In the genomic region with DNA sequence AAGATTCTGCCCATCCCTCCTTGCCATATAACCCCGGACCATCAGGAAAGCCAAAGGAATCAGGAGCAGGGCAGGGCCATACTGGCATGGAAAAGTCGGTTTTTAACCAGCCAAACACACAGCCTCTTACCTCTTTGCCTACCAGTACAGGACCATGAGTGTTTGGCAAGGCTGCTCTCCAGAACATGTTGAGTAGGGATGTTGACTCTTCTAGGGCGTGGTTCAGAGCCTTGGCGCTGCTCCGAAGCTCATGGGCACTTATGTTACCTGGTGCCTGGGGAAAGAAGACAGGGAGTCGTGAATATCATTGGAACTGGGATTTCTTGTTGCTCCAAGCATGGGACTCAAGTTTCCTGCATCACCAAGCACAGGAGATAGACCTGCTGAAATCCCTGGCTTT, we compare ENCODE assay signal across 29 mouse cellular contexts. TPM values are rescaled to one million over a fixed set of nuclear protein-coding genes. Genes with fewer than 3 reads are reported as not detected.
"Had no signal": no experiment of that assay in that cellular context is flagged by ENCODE, and none has a peak within 500 bp of the region (broad histone marks: within the 10 kb centered on the region; RNA-seq: fewer than 3 reads in every experiment).

No protein-coding gene starts in this region.

- H3K36me3 ChIP-seq: limb, embryonic 10.5 days; limb, embryonic 13.5 days; liver, embryonic 12.5 days; liver, embryonic 15.5 days; midbrain, embryonic 12.5 days had no signal

- DNase-seq: kidney, adult 18-20 months; kidney, adult 9 months; kidney, postnatal 14 days; kidney, postnatal 4 days; liver; thymus, postnatal 4 days had no signal

- H3K4me2 ChIP-seq: limb, embryonic 13.5 days; liver, embryonic 12.5 days; liver, embryonic 15.5 days; midbrain, embryonic 12.5 days; midbrain, embryonic 15.5 days had no signal

- H3K4me3 ChIP-seq: limb, embryonic 10.5 days; limb, embryonic 13.5 days; liver, embryonic 12.5 days; liver, embryonic 15.5 days; midbrain, embryonic 12.5 days; midbrain, embryonic 15.5 days; myocyte had no signal

- H3K27ac ChIP-seq: limb, embryonic 10.5 days; limb, embryonic 13.5 days; liver, embryonic 12.5 days; liver, embryonic 15.5 days; macrophage; midbrain, embryonic 12.5 days; midbrain, embryonic 15.5 days had no signal

- H3K9ac ChIP-seq: limb, embryonic 13.5 days; liver, embryonic 12.5 days; liver, embryonic 15.5 days; midbrain, embryonic 12.5 days; midbrain, embryonic 15.5 days had no signal

- H3K4me1 ChIP-seq: liver, embryonic 12.5 days; liver, embryonic 15.5 days; midbrain, embryonic 12.5 days; midbrain, embryonic 15.5 days had no signal

- H3K27me3 ChIP-seq: limb, embryonic 13.5 days; liver, embryonic 12.5 days; liver, embryonic 15.5 days; midbrain, embryonic 12.5 days; midbrain, embryonic 15.5 days had no signal

- H3K9me3 ChIP-seq: limb, embryonic 10.5 days; limb, embryonic 13.5 days; liver, embryonic 12.5 days; liver, embryonic 15.5 days; midbrain, embryonic 12.5 days; midbrain, embryonic 15.5 days had no signal

- ATAC-seq: inflammation-experienced regulatory T-cells, adult 6 months; intestine, embryonic 16.5 days; liver, embryonic 12.5 days; midbrain, embryonic 15.5 days had no signal

RNA-seq across cellular contexts. Expression of a gene that starts 19.3 kb away (rescaled TPM):
- total RNA-seq: layer of hippocampus, adult 18-20 months; layer of hippocampus, postnatal 14 days; left cerebral cortex, adult 18-20 months; left cerebral cortex, postnatal 25 days; megakaryocyte, adult 5-6 weeks; monocyte, adult 5-6 weeks had no signal
- polyA plus RNA-seq: inflammation-experienced regulatory T-cells, adult 6 months; intestine, embryonic 16.5 days; kidney, embryonic 16.5 days; limb, embryonic 10.5 days; limb, embryonic 13.5 days; liver, embryonic 12.5 days; liver, embryonic 15.5 days; macrophage; midbrain, embryonic 12.5 days; midbrain, embryonic 15.5 days; myocyte; neural tube, embryonic 11.5 days; neural tube, embryonic 14.5 days; small intestine, adult 2 months; spleen, adult 2 months; stomach, embryonic 14.5 days; thymus, postnatal 0 days had no signal
